25 mouse cellular contexts compared by ENCODE assay signal in genomic region chr3:105806519-105807249, GRCm38 (mm10). TPM values are rescaled to one million over a fixed set of nuclear protein-coding genes. Genes with fewer than 3 reads are reported as not detected.
DNase-seq lines count a peak whose midpoint lies in the region; ATAC-seq and TF ChIP-seq lines count a peak whose summit lies in the region.
"Had no signal": no experiment of that assay in that cellular context is flagged by ENCODE, and none has a peak within 500 bp of the region (broad histone marks: within the 10 kb centered on the region; RNA-seq: fewer than 3 reads in every experiment).

No protein-coding gene starts in this region.

- H3K4me3 ChIP-seq in liver, embryonic 12.5 days = no peak overlapping the region
- no peak overlapping the region for H3K4me3 ChIP-seq in intestine, postnatal 0 days (ENCODE audit: low read depth, low read length)
- H3K4me3 ChIP-seq in small intestine, adult 2 months (ENCODE audit: low read depth, low read length) = no peak overlapping the region
- H3K4me3 ChIP-seq in hindbrain, embryonic 13.5 days = no peak overlapping the region
- H3K4me3 ChIP-seq: erythroblast, embryonic 14.5 days; forebrain, embryonic 13.5 days; megakaryocyte, embryonic 14.5 days; midbrain, embryonic 13.5 days had no signal

- H3K4me1 ChIP-seq in liver, embryonic 12.5 days = peaks cover 87% of the 10 kb centered on the region
- H3K4me1 ChIP-seq in intestine, postnatal 0 days (replicated peaks; ENCODE audit: control insufficient read depth, insufficient read depth, low read length) = peaks cover 6% of the 10 kb centered on the region
- H3K4me1 ChIP-seq in small intestine, adult 2 months (ENCODE audit: control insufficient read depth, insufficient read depth, insufficient read length, low read length) = peaks cover 11% of the 10 kb centered on the region; the same call in 1 of the 2 replicates
- peaks cover under 1% of the 10 kb centered on the region; the same call in 1 of the 2 replicates for H3K4me1 ChIP-seq in hindbrain, embryonic 13.5 days (replicated peaks)
- H3K4me1 ChIP-seq: forebrain, embryonic 13.5 days had no signal

- TF ChIP-seq POLR2A in small intestine, adult 2 months (IDR thresholded peaks at IDR 0.05; ENCODE audit: low read depth, low read length) = no peak

- no peak for ATAC-seq in liver, embryonic 12.5 days
- peak; percentile 86 for ATAC-seq in intestine, postnatal 0 days
- ATAC-seq in hindbrain, embryonic 13.5 days (ENCODE audit: low FRiP score) = no peak
- ATAC-seq: forebrain, embryonic 13.5 days; hindbrain, postnatal 0 days; midbrain, embryonic 13.5 days had no signal

- peak overlapping the region; percentile 67 for H3K27ac ChIP-seq in liver, embryonic 12.5 days
- H3K27ac ChIP-seq in intestine, postnatal 0 days (ENCODE audit: low read depth, low read length) = peak overlapping the region; percentile 65
- peak overlapping the region; percentile 71 for H3K27ac ChIP-seq in small intestine, adult 2 months (ENCODE audit: insufficient read depth, low read depth, low read length)
- no peak overlapping the region for H3K27ac ChIP-seq in hindbrain, embryonic 13.5 days
- H3K27ac ChIP-seq: forebrain, embryonic 13.5 days; hindbrain, postnatal 0 days; midbrain, embryonic 13.5 days had no signal

- H3K4me2 ChIP-seq in liver, embryonic 12.5 days = no peak overlapping the region
- no peak overlapping the region for H3K4me2 ChIP-seq in intestine, postnatal 0 days (replicated peaks; ENCODE audit: low read depth)
- H3K4me2 ChIP-seq in hindbrain, embryonic 13.5 days = no peak overlapping the region
- H3K4me2 ChIP-seq: forebrain, embryonic 13.5 days; midbrain, embryonic 13.5 days had no signal

- H3K9me3 ChIP-seq in liver, embryonic 12.5 days (replicated peaks) = no peaks in the 10 kb centered on the region
- H3K9me3 ChIP-seq in intestine, postnatal 0 days (ENCODE audit: control insufficient read depth) = no peaks in the 10 kb centered on the region
- H3K9me3 ChIP-seq in hindbrain, embryonic 13.5 days = no peaks in the 10 kb centered on the region
- H3K9me3 ChIP-seq: forebrain, embryonic 13.5 days; G1E; megakaryocyte, embryonic 14.5 days; midbrain, embryonic 13.5 days had no signal

- no peaks in the 10 kb centered on the region for H3K36me3 ChIP-seq in liver, embryonic 12.5 days
- no peaks in the 10 kb centered on the region for H3K36me3 ChIP-seq in intestine, postnatal 0 days (ENCODE audit: control insufficient read depth, insufficient read depth)
- no peaks in the 10 kb centered on the region for H3K36me3 ChIP-seq in small intestine, adult 2 months (ENCODE audit: control insufficient read depth, insufficient read depth, low read length)
- no peaks in the 10 kb centered on the region for H3K36me3 ChIP-seq in hindbrain, embryonic 13.5 days
- H3K36me3 ChIP-seq: G1E; midbrain, embryonic 13.5 days had no signal

- no peak for TF ChIP-seq CTCF in intestine, postnatal 0 days (IDR thresholded peaks at IDR 0.05; ENCODE audit: low read depth)
- no peak for TF ChIP-seq CTCF in small intestine, adult 2 months (IDR thresholded peaks at IDR 0.05; ENCODE audit: extremely low read depth, insufficient read length, insufficient replicate concordance, low read depth, low read length)

- H3K9ac ChIP-seq in liver, embryonic 12.5 days = 0 out of 2 replicates have a peak overlapping the region, but pooled peaks have one; percentile 28
- H3K9ac ChIP-seq in intestine, postnatal 0 days (ENCODE audit: low read depth, low read length) = no peak overlapping the region
- H3K9ac ChIP-seq in hindbrain, embryonic 13.5 days = no peak overlapping the region
- H3K9ac ChIP-seq: forebrain, embryonic 13.5 days; midbrain, embryonic 13.5 days had no signal

- DNase-seq in liver = no peak
- DNase-seq in right cerebral cortex, adult 2 months (ENCODE audit: low spot score in 2 of 2) = peak; percentile 30 to 39
- DNase-seq in right cerebral cortex, postnatal 10 days (ENCODE audit: low spot score in 2 of 2) = no peak
- DNase-seq in thymus, postnatal 0 days (ENCODE audit: low spot score) = no peak
- DNase-seq: adrenal gland, postnatal 10 days; B cell, adult 2 months; cerebellum, adult 11-12 months; cerebellum, postnatal 14 days; gastrocnemius, postnatal 10 days; heart, postnatal 14 days; kidney, adult 2 months; kidney, postnatal 4 days; layer of hippocampus, postnatal 36 days; lung, postnatal 4 days; retina, postnatal 1 day had no signal

- WGBS in liver, embryonic 12.5 days (ENCODE audit: insufficient replicate concordance) = 70% methylated on average over 11 of the region's 11 CpGs
- WGBS in intestine, postnatal 0 days = 59% methylated on average over 11 of the region's 11 CpGs
- 51% methylated on average over 11 of the region's 11 CpGs for WGBS in small intestine, adult 2 months
- WGBS in hindbrain, embryonic 13.5 days = 63% methylated on average over 11 of the region's 11 CpGs

- no peaks in the 10 kb centered on the region for H3K27me3 ChIP-seq in liver, embryonic 12.5 days (replicated peaks)
- no peaks in the 10 kb centered on the region for H3K27me3 ChIP-seq in intestine, postnatal 0 days (replicated peaks; ENCODE audit: control insufficient read depth, insufficient read depth, low read length)
- H3K27me3 ChIP-seq in small intestine, adult 2 months (ENCODE audit: control insufficient read depth, insufficient read depth, low read length) = no peaks in the 10 kb centered on the region
- no peaks in the 10 kb centered on the region for H3K27me3 ChIP-seq in hindbrain, embryonic 13.5 days
- H3K27me3 ChIP-seq: forebrain, embryonic 13.5 days; megakaryocyte, embryonic 14.5 days; midbrain, embryonic 13.5 days had no signal

RNA-seq across cellular contexts. Expression of gene Rap1a, which starts 5.5 kb away (rescaled TPM):
- 114 and 122 TPM in 2 replicates for polyA plus RNA-seq in liver, embryonic 12.5 days (2016; fragmentation: Nextera tagmentation; extraction: Ambion mirVana)
- polyA plus RNA-seq in intestine, postnatal 0 days (2015; fragmentation: Nextera tagmentation; extraction: Ambion mirVana) = 119 and 121 TPM in 2 replicates
- 0.25 and 0.89 TPM in 2 replicates for polyA plus RNA-seq in small intestine, adult 2 months (2012; rRNA removed)
- polyA plus RNA-seq in hindbrain, embryonic 13.5 days (2015; fragmentation: Nextera tagmentation; extraction: Ambion mirVana) = 83.1 and 88.1 TPM in 2 replicates
- 207 and 222 TPM in 2 replicates for polyA plus RNA-seq in thymus, postnatal 0 days (2015; fragmentation: Nextera tagmentation; extraction: Ambion mirVana)

Comparison
In these comparisons a context has a peak if more than half of its experiments do, and no peak if none do; other contexts are left out.
1. DNase-seq: peak in right cerebral cortex, adult 2 months (2 of 2); none in liver (single experiment), right cerebral cortex, postnatal 10 days (0 of 2) and thymus, postnatal 0 days (single experiment).
2. RNA of gene Rap1a, which starts 5.5 kb away (polyA plus RNA-seq): 207 to 222 TPM in thymus, postnatal 0 days, 114 to 122 TPM in liver, embryonic 12.5 days, 119 to 121 TPM in intestine, postnatal 0 days and 83.1 to 88.1 TPM in hindbrain, embryonic 13.5 days; 0.25 to 0.89 TPM in small intestine, adult 2 months; every median in the first group is over 10 times any median in the second.